Mouse (Mus musculus) T-helper 1 cell (primary cell): ENCODE measurements around the gene Ehbp1l1.

Experiments used
- in situ Hi-C: fragments of 300-600 bp; cut with MboI, MseI; formaldehyde crosslinking; loops from one replicate; pipeline ENCODE4 v1.15.1; 2025; ENCODE audit warnings: high pct_unique_total_duplicates

Ehbp1l1 gene

GRCm38 (mm10) chr19:5725767-5726515 lies at the start of gene Ehbp1l1:
TSS of gene Ehbp1l1 (minus strand) at chr19:5726317.
- in situ Hi-C loops: no loop called here

GRCm38 (mm10) chr19:5770925-5771860 lies 45.1 kb upstream of the Ehbp1l1 start, which contains the start of gene Scyl1:
TSS of gene Scyl1 (minus strand) at chr19:5771419.
- in situ Hi-C loops: loop anchor here (10.0 kb wide), 1 partner anchor 344 kb away; the partner anchor contains the start of gene Sac3d1

GRCm38 (mm10) chr19:5770311-5770710 lies 44.2 kb upstream of the Ehbp1l1 start:
- in situ Hi-C loops: loop anchor here (10.0 kb wide), 1 partner anchor 344 kb away; the partner anchor contains the start of gene Sac3d1

DNA sequence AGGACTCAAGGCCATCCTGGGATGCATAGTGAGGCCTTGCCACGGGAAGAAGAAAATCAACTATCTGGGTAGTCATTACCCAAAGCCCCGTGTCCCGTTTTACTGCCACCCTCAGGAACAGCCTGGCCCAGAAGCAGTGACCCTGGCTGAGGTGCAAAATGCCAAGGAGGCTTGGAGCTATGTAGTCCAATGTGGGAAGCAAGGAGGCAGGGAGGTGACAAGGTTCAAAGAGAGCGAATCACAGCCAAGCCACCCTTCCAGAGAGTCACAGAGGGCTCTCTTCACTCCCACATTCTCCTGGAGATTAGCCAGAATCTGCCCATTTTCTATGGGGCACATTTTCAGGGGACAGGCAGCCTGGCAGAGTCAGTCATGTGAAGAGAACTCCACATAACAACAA lies 41.2 kb upstream of the Ehbp1l1 start:
- in situ Hi-C loops: no loop called here

DNA sequence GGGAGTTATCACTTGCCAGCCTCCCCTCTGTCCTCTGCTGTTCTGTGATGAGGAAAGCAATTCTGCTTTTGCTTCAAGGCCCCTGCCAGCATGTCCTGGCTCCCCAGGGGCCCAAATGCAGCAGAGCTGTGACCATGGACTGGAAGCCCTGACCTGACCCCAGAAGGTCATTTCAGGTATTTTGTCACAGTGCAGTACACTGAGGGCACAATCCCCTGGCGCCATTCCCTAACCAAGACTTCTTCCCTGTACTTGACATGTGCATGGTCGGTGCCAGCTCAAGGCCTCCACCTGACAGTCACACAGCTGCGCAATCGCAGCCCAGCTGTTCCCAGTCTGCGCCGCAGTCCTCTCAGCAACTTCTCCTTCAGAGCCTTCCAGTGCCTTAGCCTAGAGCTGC lies 37.0 kb upstream of the Ehbp1l1 start:
- in situ Hi-C loops: no loop called here

GRCm38 (mm10) chr19:5758878-5759403 lies 32.8 kb upstream of the Ehbp1l1 start:
- in situ Hi-C loops: loop anchor here (10.0 kb wide), 1 partner anchor 276 kb away; no protein-coding TSS in a partner anchor

GRCm38 (mm10) chr19:5756991-5757636 lies 31.0 kb upstream of the Ehbp1l1 start:
- in situ Hi-C loops: loop anchor here (10.0 kb wide), 1 partner anchor 278 kb away; no protein-coding TSS in a partner anchor

DNA sequence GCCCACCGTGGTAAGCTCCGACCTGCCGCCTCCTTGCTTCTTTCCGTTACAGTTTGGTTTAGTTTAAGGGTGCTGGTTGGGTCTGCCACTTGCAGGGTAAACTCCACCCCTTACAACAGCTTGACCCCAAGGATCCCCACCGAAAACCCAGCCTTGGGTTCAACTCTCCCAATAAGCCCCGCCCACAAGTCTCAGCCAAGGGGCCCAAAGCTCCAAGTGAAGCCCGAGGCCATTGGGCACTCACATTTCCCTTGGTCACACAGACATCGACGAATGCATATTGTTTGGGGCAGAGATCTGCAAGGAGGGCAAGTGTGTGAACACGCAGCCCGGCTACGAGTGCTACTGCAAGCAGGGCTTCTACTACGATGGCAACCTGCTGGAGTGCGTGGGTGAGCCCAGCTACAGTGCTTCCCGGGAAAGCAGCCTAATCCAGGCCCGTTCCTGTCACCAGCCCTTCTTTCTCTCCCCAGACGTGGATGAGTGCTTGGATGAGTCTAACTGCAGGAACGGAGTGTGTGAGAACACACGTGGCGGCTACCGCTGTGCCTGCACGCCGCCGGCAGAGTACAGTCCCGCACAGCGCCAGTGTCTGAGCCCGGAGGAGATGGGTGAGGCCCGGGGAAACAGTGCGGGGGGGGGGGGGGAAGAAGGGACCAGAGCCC lies 30.3 kb upstream of the Ehbp1l1 start:
- in situ Hi-C loops: loop anchor here (10.0 kb wide), 1 partner anchor 278 kb away; no protein-coding TSS in a partner anchor

DNA sequence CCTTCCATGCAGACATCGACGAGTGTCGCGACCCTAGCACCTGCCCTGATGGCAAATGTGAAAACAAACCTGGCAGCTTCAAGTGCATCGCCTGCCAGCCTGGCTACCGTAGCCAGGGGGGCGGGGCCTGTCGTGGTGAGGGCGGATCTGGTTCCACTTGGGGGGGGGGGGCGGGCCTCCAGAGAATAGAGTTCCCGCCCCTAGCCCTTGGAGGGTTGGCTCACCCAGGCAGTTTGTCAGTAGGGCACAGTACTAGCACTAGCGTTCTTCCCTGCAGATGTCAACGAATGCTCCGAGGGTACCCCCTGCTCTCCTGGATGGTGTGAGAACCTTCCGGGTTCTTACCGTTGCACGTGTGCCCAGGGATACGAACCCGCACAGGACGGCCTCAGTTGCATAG lies 25.6 kb upstream of the Ehbp1l1 start:
- in situ Hi-C loops: loop anchor here (10.0 kb wide), 1 partner anchor 283 kb away; no protein-coding TSS in a partner anchor

GRCm38 (mm10) chr19:5750951-5751350 lies 24.8 kb upstream of the Ehbp1l1 start:
- in situ Hi-C loops: loop anchor here (10.0 kb wide), 1 partner anchor 284 kb away; no protein-coding TSS in a partner anchor

GRCm38 (mm10) chr19:5749476-5749875 lies 23.4 kb upstream of the Ehbp1l1 start:
- in situ Hi-C loops: no loop called here

DNA sequence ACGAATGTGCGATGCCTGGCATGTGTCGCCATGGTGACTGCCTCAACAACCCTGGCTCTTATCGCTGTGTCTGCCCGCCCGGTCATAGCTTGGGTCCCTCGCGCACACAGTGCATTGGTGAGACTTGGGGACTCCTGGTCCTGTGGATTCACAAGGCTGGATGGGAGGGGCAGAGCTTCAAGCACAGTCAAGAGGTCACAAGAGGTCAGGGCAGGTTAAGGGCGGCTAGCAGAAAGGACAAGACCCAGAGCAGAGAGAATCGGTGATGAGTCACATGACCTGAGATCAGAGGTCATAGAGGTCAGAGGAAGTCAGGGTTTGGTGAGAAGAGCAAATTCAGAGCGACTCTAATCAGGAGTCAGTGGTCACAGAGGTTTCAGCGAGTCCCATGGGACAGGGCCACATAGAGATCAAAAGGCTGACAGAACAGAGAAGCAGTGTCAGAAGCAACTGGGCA lies 20.8 kb upstream of the Ehbp1l1 start:
- in situ Hi-C loops: no loop called here

DNA sequence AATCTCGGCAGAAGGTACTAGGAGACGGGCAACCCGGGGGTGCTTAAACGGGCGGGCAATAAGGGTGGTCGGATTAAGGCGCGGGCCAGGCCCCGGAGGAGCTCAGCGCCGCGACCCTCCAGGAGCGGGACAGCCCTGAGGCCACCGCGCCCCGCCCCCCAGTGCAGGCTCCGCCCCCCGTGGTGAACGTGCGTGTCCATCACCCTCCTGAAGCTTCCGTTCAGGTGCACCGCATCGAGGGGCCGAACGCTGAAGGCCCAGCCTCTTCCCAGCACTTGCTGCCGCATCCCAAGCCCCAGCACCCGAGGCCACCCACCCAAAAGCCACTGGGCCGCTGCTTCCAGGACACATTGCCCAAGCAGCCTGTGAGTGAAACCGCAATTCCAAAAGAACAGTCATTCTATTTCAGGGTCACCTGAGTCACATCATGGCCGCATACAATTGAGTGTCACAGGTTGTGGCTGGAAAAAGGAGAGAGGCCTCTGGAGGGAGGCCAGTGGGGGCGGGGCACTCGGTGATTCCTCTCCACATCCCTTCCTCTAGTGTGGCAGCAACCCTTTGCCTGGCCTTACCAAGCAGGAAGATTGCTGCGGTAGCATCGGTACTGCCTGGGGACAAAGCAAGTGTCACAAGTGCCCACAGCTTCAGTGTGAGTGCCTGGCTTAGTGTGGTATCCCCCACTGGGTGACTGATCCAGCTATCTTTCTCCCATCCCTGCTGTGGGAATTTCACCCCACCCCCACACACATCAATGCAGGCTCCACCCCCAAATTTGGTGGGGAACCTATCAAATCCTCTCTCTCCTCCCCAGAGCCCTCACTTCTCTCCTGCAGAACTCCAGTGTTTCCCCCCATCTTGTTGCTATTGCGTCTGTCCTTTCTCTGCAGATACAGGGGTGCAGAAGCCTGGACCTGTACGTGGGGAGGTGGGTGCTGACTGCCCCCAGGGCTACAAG lies 19.9 kb upstream of the Ehbp1l1 start:
- in situ Hi-C loops: no loop called here

GRCm38 (mm10) chr19:5743576-5743975 lies 17.5 kb upstream of the Ehbp1l1 start:
- in situ Hi-C loops: no loop called here

DNA sequence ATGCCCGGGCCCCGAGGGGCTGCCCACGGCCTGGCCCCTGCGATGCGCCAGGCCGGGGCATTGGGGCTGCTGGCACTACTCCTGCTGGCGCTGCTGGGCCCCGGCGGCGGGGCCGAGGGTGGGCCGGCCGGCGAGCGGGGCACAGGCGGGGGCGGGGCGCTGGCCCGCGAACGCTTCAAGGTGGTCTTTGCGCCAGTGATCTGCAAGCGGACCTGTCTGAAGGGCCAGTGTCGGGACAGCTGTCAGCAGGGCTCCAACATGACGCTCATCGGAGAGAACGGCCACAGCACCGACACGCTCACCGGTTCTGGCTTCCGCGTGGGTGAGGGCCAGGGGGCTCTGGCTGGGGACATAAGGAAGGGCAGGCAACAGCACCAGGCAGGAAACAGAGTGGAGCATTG lies 16.1 kb upstream of the Ehbp1l1 start:
- in situ Hi-C loops: no loop called here

DNA sequence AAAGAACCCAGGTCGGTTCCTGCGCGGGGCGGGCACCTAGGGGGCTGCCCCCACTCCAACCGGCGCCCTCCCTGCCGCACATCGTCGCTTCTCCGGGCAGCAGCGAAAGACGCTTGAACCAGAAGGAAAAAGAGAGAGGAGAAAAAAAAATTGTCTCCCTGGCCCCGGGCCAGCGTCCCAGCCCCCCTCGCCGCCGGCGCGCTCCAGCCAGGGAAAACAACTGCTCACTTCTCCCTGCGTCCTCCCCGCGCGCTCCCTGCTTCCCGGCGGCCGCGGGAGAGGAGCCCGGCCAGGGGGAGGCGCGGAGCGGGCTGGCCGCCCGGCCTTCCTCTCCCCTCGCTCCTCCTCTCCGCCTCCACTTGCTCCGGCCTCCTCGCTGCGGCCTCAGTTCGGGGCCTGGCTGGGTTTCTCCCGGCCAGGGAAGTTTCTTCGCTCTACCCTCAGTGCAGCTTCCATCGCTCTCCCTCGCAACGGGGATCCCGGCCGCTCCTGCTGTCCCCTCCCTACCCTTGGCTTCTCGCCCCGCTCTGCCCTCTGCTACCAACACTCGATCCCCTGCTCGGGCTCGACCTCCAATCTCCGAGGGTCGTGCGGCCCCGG lies 15.6 kb upstream of the Ehbp1l1 start:
- in situ Hi-C loops: no loop called here

DNA sequence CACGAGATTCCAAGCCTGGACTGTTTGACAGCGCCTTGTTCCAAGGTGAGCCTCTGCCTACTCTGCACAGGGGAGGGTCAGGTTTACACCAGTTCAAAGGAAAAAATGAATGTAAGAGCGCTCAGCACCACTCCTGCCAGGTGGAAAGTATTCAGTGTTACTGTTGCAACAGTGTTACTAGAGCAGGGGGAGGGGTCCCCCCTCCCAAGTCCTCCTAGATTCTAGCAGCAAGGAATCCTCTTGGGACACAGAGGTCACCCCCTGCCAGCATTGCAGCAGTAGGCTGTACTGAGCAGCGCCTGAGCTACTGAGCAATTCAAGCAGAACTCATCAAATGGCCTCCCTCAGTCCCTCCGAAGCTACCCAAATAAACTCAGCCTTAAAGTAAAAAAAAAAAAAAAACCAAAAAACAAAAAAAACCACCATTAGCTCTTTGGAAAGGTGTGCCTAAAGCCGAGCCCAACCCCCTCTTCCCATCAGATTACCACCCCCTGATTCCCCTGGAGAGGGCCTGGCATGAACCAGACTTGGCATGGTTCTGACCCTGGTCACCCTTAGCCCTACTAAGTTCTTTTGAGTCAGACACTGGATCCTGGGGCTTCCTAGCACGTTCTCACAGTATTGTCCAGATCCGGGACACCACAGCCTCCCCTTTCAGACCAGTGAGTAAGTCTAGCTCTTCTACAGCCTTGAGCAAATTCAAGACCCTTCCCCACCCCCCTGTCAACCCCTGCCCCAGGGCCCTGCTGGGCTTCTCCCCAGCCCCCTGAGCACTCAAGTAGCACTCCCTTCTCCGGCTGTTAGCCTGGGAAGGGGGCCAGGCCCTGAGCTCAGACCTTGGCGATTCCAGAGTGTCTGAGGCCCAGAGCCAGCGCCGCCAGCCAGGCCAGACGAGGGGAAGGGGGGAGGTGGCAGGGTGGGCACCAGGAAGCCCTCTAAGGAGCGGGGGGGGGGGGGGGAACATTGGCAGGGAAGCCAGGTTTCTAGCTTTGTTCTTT lies 14.5 kb upstream of the Ehbp1l1 start, which contains the start of gene Ltbp3:
Gene Ltbp3, plus strand, starts transcription at position 585 of the 998 bp plus-strand sequence.
- in situ Hi-C loops: no loop called here

- in situ Hi-C loops: no loop called here
These were observed 13.3 kb upstream of the Ehbp1l1 start for GRCm38 (mm10) chr19:5739446-5739845.
